In the genomic region with DNA sequence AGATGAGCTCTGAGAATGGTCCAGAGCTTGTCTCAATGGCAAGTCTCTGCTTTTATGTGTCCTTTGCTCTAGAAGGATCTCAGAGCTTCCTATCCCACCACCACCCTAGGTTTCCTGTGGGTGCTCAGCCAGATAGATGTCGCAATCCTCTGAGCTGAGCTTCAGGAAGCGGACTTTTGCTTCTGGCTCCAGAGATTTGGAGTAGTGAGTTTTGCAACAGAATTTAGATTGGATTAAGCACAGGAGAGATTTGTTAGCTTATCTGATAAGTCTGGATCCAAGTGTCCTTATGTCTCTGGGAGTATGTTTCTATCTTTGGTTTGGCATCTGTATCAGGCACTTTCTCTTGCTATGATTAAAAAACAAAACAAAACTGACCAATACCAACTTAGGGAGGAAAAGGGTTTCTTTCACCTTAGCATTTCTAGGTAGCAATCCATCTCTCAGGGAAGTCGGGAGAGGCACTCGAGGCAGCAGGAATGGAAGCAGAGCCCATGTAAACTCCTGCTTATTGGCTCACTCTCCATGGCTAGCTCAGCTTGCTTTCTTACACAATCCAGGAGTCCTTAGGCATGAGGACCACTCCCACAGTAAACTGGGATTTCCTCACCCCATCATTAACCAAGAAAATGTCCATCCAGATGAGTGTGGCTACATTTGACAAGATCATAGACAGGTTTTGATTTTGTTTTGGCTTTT, we compare ENCODE assay signal across 9 mouse cellular contexts. TPM values are rescaled to one million over a fixed set of nuclear protein-coding genes. Genes with fewer than 3 reads are reported as not detected.
A peak's percentile ranks its signal among the peaks of the same experiment; 100 is the strongest.
DNase-seq lines count a peak whose midpoint lies in the region; ATAC-seq lines count a peak whose summit lies in the region.
"Had no signal": no experiment of that assay in that cellular context is flagged by ENCODE, and none has a peak within 500 bp of the region (broad histone marks: within the 10 kb centered on the region; RNA-seq: fewer than 3 reads in every experiment).

No protein-coding gene starts in this region.

- ATAC-seq in erythroid progenitor cell, adult 5-6 weeks (replicated peaks; ENCODE audit: low FRiP score, poor library complexity, severe bottlenecking): no peak

- intact Hi-C loops in heart, postnatal 10 days (cut with DNase I): no loop called here
- intact Hi-C loops in heart, postnatal 36 days (cut with DNase I): loop anchor here (2.0 kb wide), 1 partner anchor 13 kb away; no protein-coding TSS in a partner anchor

- peak; percentile 73 to 88 for DNase-seq in heart, adult 18-20 months
- no peak for DNase-seq in heart, postnatal 10 days
- peak; percentile 37 for DNase-seq in adipocyte (ENCODE audit: low spot score)
- DNase-seq in heart, postnatal 36 days: peak; percentile 59 to 61
- peak; percentile 43 to 65 for DNase-seq in lung, postnatal 4 days
- no peak for DNase-seq in ovary, postnatal 10 days (ENCODE audit: low spot score)
- DNase-seq in cerebellum, adult 18-20 months: no peak
- DNase-seq: cerebellum, postnatal 10 days had no signal

RNA-seq across cellular contexts. Expression of gene Sptlc2, which starts 5.4 kb away (rescaled TPM):
- 10 to 100 TPM; 21.1 to 24.1 TPM for total RNA-seq in heart, adult 18-20 months (2021)
- total RNA-seq in heart, postnatal 10 days (2021): 10 to 100 TPM; 51.9 to 58.9 TPM
- total RNA-seq in heart, postnatal 36 days (2021): 10 to 100 TPM; 27.2 to 28.8 TPM
- 33.9 and 45.7 TPM in 2 replicates for total RNA-seq in erythroid progenitor cell, adult 5-6 weeks (2015; ENCODE audit: low replicate concordance)
- 20.4 and 40.2 TPM in 2 replicates for total RNA-seq in erythroid progenitor cell, adult 5-6 weeks (2017; ENCODE audit: low replicate concordance)

RNA-seq across cellular contexts. Expression of gene Slirp, which starts 50.1 kb away (rescaled TPM):
- 100 to 1,000 TPM; 148 to 166 TPM for total RNA-seq in heart, adult 18-20 months (2021)
- total RNA-seq in heart, postnatal 10 days (2021): 100 to 1,000 TPM; 151 to 152 TPM
- total RNA-seq in heart, postnatal 36 days (2021): 100 to 1,000 TPM; 161 to 175 TPM
- 16.3 and 35.7 TPM in 2 replicates for total RNA-seq in erythroid progenitor cell, adult 5-6 weeks (2015; ENCODE audit: low replicate concordance)
- total RNA-seq in erythroid progenitor cell, adult 5-6 weeks (2017; ENCODE audit: low replicate concordance): 3.3 and 34.5 TPM in 2 replicates

RNA-seq across cellular contexts. Expression of gene Alkbh1, which starts 50.2 kb away (rescaled TPM):
- 10 to 100 TPM in 1 of 2 experiments, 1 to 10 TPM in 1; 9.8 to 10.6 TPM for total RNA-seq in heart, adult 18-20 months (2021)
- total RNA-seq in heart, postnatal 10 days (2021): 10 to 100 TPM; 12.4 to 13.3 TPM
- total RNA-seq in heart, postnatal 36 days (2021): 10 to 100 TPM in 1 of 2 experiments, 1 to 10 TPM in 1; 9.8 to 11.3 TPM
- total RNA-seq in erythroid progenitor cell, adult 5-6 weeks (2015; ENCODE audit: low replicate concordance): 7.2 and 20.5 TPM in 2 replicates
- 18.0 and 19.9 TPM in 2 replicates for total RNA-seq in erythroid progenitor cell, adult 5-6 weeks (2017; ENCODE audit: low replicate concordance)

Comparison
In these comparisons a context has a peak if more than half of its experiments do, and no peak if none do; other contexts are left out.
1. DNase-seq: peak in heart, adult 18-20 months (2 of 2), adipocyte (single experiment), heart, postnatal 36 days (2 of 2) and lung, postnatal 4 days (2 of 2); none in heart, postnatal 10 days (0 of 2), ovary, postnatal 10 days (single experiment) and cerebellum, adult 18-20 months (0 of 2).
2. RNA of gene Slirp, which starts 50.1 kb away (total RNA-seq): 161 to 175 TPM in heart, postnatal 36 days, 148 to 166 TPM in heart, adult 18-20 months and 151 to 152 TPM in heart, postnatal 10 days; 3.3 to 35.7 TPM in erythroid progenitor cell, adult 5-6 weeks; every median in the first group is over 4 times any median in the second.